Mouse (Mus musculus): Measurements from ENCODE around the gene Samd4b. TPM values are rescaled to one million over a fixed set of nuclear protein-coding genes. Genes with fewer than 3 reads are reported as not detected.
A peak's percentile ranks its signal among the peaks of the same experiment; 100 is the strongest.

Gene Samd4b
- polyA plus RNA-seq, 2 experiments = 4.5 to 12.0 TPM

GRCm38 (mm10) chr7:28430512-28430911 is 167.4 kb downstream of the Samd4b start:
- peaks cover 3% of the 10 kb centered on the region for H3K36me3 ChIP-seq (replicated peaks; ENCODE audit: control insufficient read depth, insufficient read depth, low read depth)
- 16% methylated on average over 1 of the region's 1 CpGs for WGBS (ENCODE audit: insufficient replicate concordance)
- H3K4me2 ChIP-seq (ENCODE audit: low read depth) = no peak overlapping the region
- H3K9me3 ChIP-seq (ENCODE audit: control insufficient read depth, low read length) = no peaks in the 10 kb centered on the region
- no peak overlapping the region for H3K9ac ChIP-seq (replicated peaks)
- H3K4me1 ChIP-seq (replicated peaks; ENCODE audit: control insufficient read depth in 2 of 2, insufficient read depth in 2 of 2, low read length in 1 of 2) = peaks cover 46 to 54% of the 10 kb centered on the region in 2 experiments
- no peak overlapping the region for H3K4me3 ChIP-seq (ENCODE audit: insufficient read depth in 1 of 2, low read depth in 2 of 2, low read length in 2 of 2)
- H3K27me3 ChIP-seq (ENCODE audit: control insufficient read depth, insufficient read depth, low read length) = no peaks in the 10 kb centered on the region
- ATAC-seq (ENCODE audit: insufficient read depth) (no peak), DNase-seq (ENCODE audit: low read depth in 3 of 3, low spot score in 3 of 3) (no peak)
- H3K27ac ChIP-seq = peak overlapping the region; percentile 41
- TF ChIP-seq EP300 (IDR thresholded peaks at IDR 0.05; ENCODE audit: low read depth) (no peak), CTCF (IDR thresholded peaks at IDR 0.05; ENCODE audit: low read depth) (no peak)

DNA sequence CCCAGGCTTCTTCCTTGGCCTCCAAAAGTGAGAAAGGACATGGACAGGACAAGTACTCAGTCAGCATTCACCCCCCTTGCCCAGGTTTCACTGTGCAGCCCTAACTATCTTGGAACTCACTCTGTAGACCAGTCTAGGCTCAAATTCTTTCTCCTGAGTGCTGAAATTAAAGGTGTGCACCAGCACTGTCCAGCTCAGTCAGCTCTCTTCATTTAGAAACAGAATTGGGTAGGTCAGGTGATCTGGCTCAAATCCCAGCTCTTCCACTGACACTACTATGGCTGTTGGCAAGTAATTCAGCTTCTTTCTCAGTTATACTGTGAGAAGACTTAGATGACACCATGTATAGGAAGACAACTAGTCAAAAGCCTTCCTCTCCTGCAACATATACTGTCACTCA is 170.2 kb downstream of the Samd4b start:
- TF ChIP-seq EP300 (IDR thresholded peaks at IDR 0.05; ENCODE audit: low read depth) (no peak), CTCF (IDR thresholded peaks at IDR 0.05; ENCODE audit: low read depth) (no peak)
- Histone ChIP-seq H3K27ac (no peak overlapping the region), H3K4me1 (replicated peaks; ENCODE audit: control insufficient read depth in 2 of 2, insufficient read depth in 2 of 2, low read length in 1 of 2) (peaks cover 25 to 27% of the 10 kb centered on the region in 2 experiments), H3K27me3 (ENCODE audit: control insufficient read depth, insufficient read depth, low read length) (no peaks in the 10 kb centered on the region), H3K4me3 (ENCODE audit: insufficient read depth in 1 of 2, low read depth in 2 of 2, low read length in 2 of 2) (no peak overlapping the region), H3K36me3 (replicated peaks; ENCODE audit: control insufficient read depth, insufficient read depth, low read depth) (peaks cover 12% of the 10 kb centered on the region), H3K9ac (replicated peaks) (no peak overlapping the region), H3K9me3 (ENCODE audit: control insufficient read depth, low read length) (no peaks in the 10 kb centered on the region), H3K4me2 (ENCODE audit: low read depth) (no peak overlapping the region)
- no peak for DNase-seq (ENCODE audit: low read depth in 3 of 3, low spot score in 3 of 3)
- no peak for ATAC-seq (ENCODE audit: insufficient read depth)

- Histone ChIP-seq H3K36me3 (replicated peaks; ENCODE audit: control insufficient read depth, insufficient read depth, low read depth) (peaks cover 49% of the 10 kb centered on the region), H3K27me3 (ENCODE audit: control insufficient read depth, insufficient read depth, low read length) (no peaks in the 10 kb centered on the region)
These were observed 174.9 kb downstream of the Samd4b start for GRCm38 (mm10) chr7:28423018-28423417.

GRCm38 (mm10) chr7:28419416-28419815 is 178.5 kb downstream of the Samd4b start:
- Histone ChIP-seq H3K27ac (no peak overlapping the region), H3K27me3 (ENCODE audit: control insufficient read depth, insufficient read depth, low read length) (no peaks in the 10 kb centered on the region), H3K9me3 (ENCODE audit: control insufficient read depth, low read length) (no peaks in the 10 kb centered on the region), H3K4me2 (ENCODE audit: low read depth) (no peak overlapping the region), H3K4me3 (ENCODE audit: insufficient read depth in 1 of 2, low read depth in 2 of 2, low read length in 2 of 2) (no peak overlapping the region), H3K9ac (replicated peaks) (no peak overlapping the region), H3K4me1 (replicated peaks; ENCODE audit: control insufficient read depth in 2 of 2, insufficient read depth in 2 of 2, low read length in 1 of 2) (no peaks in the 10 kb centered on the region), H3K36me3 (replicated peaks; ENCODE audit: control insufficient read depth, insufficient read depth, low read depth) (peaks cover 59% of the 10 kb centered on the region)
- DNase-seq (ENCODE audit: low read depth in 3 of 3, low spot score in 3 of 3) (no peak), ATAC-seq (ENCODE audit: insufficient read depth) (no peak)
- WGBS (ENCODE audit: insufficient replicate concordance) = 89% methylated on average over 2 of the region's 2 CpGs
- TF ChIP-seq EP300 (IDR thresholded peaks at IDR 0.05; ENCODE audit: low read depth) = no peak

More at GRCm38 (mm10) chr7:28423018-28423417, 174.9 kb downstream of the Samd4b start:
- Histone ChIP-seq H3K4me1 (replicated peaks; ENCODE audit: control insufficient read depth in 2 of 2, insufficient read depth in 2 of 2, low read length in 1 of 2) (no peaks in the 10 kb centered on the region), H3K9ac (replicated peaks) (no peak overlapping the region), H3K4me2 (ENCODE audit: low read depth) (no peak overlapping the region), H3K9me3 (ENCODE audit: control insufficient read depth, low read length) (no peaks in the 10 kb centered on the region), H3K4me3 (ENCODE audit: insufficient read depth in 1 of 2, low read depth in 2 of 2, low read length in 2 of 2) (no peak overlapping the region), H3K27ac (no peak overlapping the region)
- no peak for ATAC-seq (ENCODE audit: insufficient read depth)
- 84% methylated on average over 1 of the region's 1 CpGs for WGBS (ENCODE audit: insufficient replicate concordance)
- TF ChIP-seq EP300 (IDR thresholded peaks at IDR 0.05; ENCODE audit: low read depth) (no peak), CTCF (IDR thresholded peaks at IDR 0.05; ENCODE audit: low read depth) (no peak)
- DNase-seq (ENCODE audit: low read depth in 3 of 3, low spot score in 3 of 3) = no peak

- Histone ChIP-seq H3K27ac (no peak overlapping the region), H3K9ac (replicated peaks) (no peak overlapping the region), H3K4me3 (ENCODE audit: insufficient read depth in 1 of 2, low read depth in 2 of 2, low read length in 2 of 2) (no peak overlapping the region), H3K9me3 (ENCODE audit: control insufficient read depth, low read length) (no peaks in the 10 kb centered on the region), H3K36me3 (replicated peaks; ENCODE audit: control insufficient read depth, insufficient read depth, low read depth) (peaks cover 65% of the 10 kb centered on the region), H3K27me3 (ENCODE audit: control insufficient read depth, insufficient read depth, low read length) (no peaks in the 10 kb centered on the region), H3K4me1 (replicated peaks; ENCODE audit: control insufficient read depth in 2 of 2, insufficient read depth in 2 of 2, low read length in 1 of 2) (no peaks in the 10 kb centered on the region), H3K4me2 (ENCODE audit: low read depth) (no peak overlapping the region)
- 82% methylated on average over 8 of the region's 8 CpGs for WGBS (ENCODE audit: insufficient replicate concordance)
- DNase-seq (ENCODE audit: low read depth in 3 of 3, low spot score in 3 of 3) (no peak), ATAC-seq (ENCODE audit: insufficient read depth) (no peak)
- TF ChIP-seq CTCF (IDR thresholded peaks at IDR 0.05; ENCODE audit: low read depth) (no peak), EP300 (IDR thresholded peaks at IDR 0.05; ENCODE audit: low read depth) (no peak)
These were observed 179.8 kb downstream of the Samd4b start for GRCm38 (mm10) chr7:28418096-28418670.
